Mouse (Mus musculus) bone marrow, adult 2 months (tissue): ENCODE data around the gene Zfp984.
"Not testable (repeated sequence)": the region's sequence is repeated elsewhere in the genome, so short reads cannot be mapped to it uniquely, and the experiment has no call there.

Experiments
- CTCF ChIP-seq: fragments of 200-500 bp; IDR thresholded peaks from 2 replicates; pipeline ENCODE4 v1.5.1; 2011; ENCODE audit warnings: low read length, control low read depth; ENCODE audit not compliant: control insufficient read depth, insufficient read depth
- POLR2A ChIP-seq: fragments of 200-500 bp; IDR thresholded peaks from 2 replicates; pipeline ENCODE4 v1.6.1; 2011; ENCODE audit warnings: low read depth, mild to moderate bottlenecking, control low read depth, low read length, borderline replicate concordance; ENCODE audit not compliant: control insufficient read depth

DNA sequence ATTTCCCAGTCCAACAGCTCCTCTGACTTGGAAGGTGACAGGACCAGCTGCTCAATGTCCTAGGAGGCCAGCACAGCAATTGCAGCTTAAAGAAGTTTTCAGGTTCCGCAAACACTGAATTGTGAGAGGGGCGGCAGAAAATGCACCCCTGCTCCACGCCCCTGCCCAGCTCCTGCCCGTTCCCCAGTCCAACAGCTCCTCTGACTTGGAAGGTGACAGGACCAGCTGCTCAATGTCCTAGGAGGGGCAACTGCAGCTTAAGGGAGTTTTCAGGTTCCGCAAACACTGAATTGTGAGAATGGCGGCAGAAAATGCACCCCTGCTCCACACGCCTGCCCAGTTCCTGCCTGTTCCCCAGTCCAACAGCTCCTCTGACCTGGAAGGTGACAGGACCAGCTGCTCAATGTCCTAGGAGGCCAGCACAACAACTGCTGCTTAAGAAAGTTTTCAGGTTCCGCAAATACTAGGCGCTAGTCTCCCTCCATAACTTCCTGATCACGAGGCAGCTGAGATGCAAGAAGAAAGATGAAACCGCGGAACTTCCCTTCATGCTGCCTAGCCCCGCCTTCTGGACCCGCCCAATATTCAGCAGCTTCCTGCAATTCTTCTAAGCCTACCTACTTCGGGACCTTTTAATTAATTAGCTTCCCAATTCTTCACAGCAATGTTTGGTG is at the start of gene Zfp984:
- TF ChIP-seq CTCF: not testable (repeated sequence)
- 0 out of 2 replicates have a peak, but pooled peaks have one; percentile 25 for TF ChIP-seq POLR2A
